Mouse (Mus musculus): ENCODE data around the gene Rassf8. TPM values are rescaled to one million over a fixed set of nuclear protein-coding genes. Genes with fewer than 3 reads are reported as not detected.
A peak's percentile ranks its signal among the peaks of the same experiment; 100 is the strongest.

Gene Rassf8
- polyA plus RNA-seq, 1 experiment from 2014 or later, result 0.91 TPM

GRCm38 (mm10) chr6:145829062-145829835 is 82.7 kb downstream of the Rassf8 start:
- H3K4me3 ChIP-seq (replicated peaks), result no peak overlapping the region
- H3K36me3 ChIP-seq, result no peaks in the 10 kb centered on the region
- ATAC-seq (ENCODE audit: low read depth) (peak; percentile 64), DNase-seq (no peak)
- no peaks in the 10 kb centered on the region for H3K9me3 ChIP-seq (replicated peaks)
- 0 out of 2 replicates have a peak, but pooled peaks cover 3% of the 10 kb centered on the region for H3K27me3 ChIP-seq
- H3K27ac ChIP-seq, result no peak overlapping the region
- no peak overlapping the region for H3K9ac ChIP-seq
- 61% methylated on average over 16 of the region's 16 CpGs for WGBS (ENCODE audit: insufficient replicate concordance)
- no peaks in the 10 kb centered on the region for H3K4me1 ChIP-seq (replicated peaks)
- H3K4me2 ChIP-seq, result no peak overlapping the region

- no peaks in the 10 kb centered on the region for H3K4me1 ChIP-seq (replicated peaks)
- H3K9me3 ChIP-seq (replicated peaks), result no peaks in the 10 kb centered on the region
- no peak overlapping the region for H3K9ac ChIP-seq
- H3K36me3 ChIP-seq, result no peaks in the 10 kb centered on the region
- DNase-seq, result peak; percentile 8
- H3K27me3 ChIP-seq, result 0 out of 2 replicates have a peak, but pooled peaks cover 3% of the 10 kb centered on the region
- H3K27ac ChIP-seq, result no peak overlapping the region
- no peak for ATAC-seq (ENCODE audit: low read depth)
- WGBS (ENCODE audit: insufficient replicate concordance), result 17% methylated on average over 8 of the region's 8 CpGs
- H3K4me2 ChIP-seq, result no peak overlapping the region
- H3K4me3 ChIP-seq (replicated peaks), result no peak overlapping the region
These were observed 83.6 kb downstream of the Rassf8 start for GRCm38 (mm10) chr6:145830117-145830516.

- no peaks in the 10 kb centered on the region for H3K4me1 ChIP-seq (replicated peaks)
- H3K4me2 ChIP-seq, result no peak overlapping the region
- DNase-seq (no peak), ATAC-seq (ENCODE audit: low read depth) (0 out of 2 replicates have a peak, but pooled peaks have one; percentile 24)
- H3K9me3 ChIP-seq (replicated peaks), result no peaks in the 10 kb centered on the region
- 0 out of 2 replicates have a peak, but pooled peaks cover 3% of the 10 kb centered on the region for H3K27me3 ChIP-seq
- 55% methylated on average over 9 of the region's 9 CpGs for WGBS (ENCODE audit: insufficient replicate concordance)
- no peak overlapping the region for H3K9ac ChIP-seq
- no peak overlapping the region for H3K27ac ChIP-seq
- no peaks in the 10 kb centered on the region for H3K36me3 ChIP-seq
- H3K4me3 ChIP-seq (replicated peaks), result no peak overlapping the region
These were observed 84.1 kb downstream of the Rassf8 start for GRCm38 (mm10) chr6:145830617-145831016.

GRCm38 (mm10) chr6:145832927-145833326 is 86.4 kb downstream of the Rassf8 start:
- WGBS (ENCODE audit: insufficient replicate concordance), result 55% methylated on average over 8 of the region's 8 CpGs
- H3K4me1 ChIP-seq (replicated peaks), result no peaks in the 10 kb centered on the region
- H3K9me3 ChIP-seq (replicated peaks), result no peaks in the 10 kb centered on the region
- no peak for DNase-seq
- H3K4me2 ChIP-seq, result no peak overlapping the region
- H3K27ac ChIP-seq, result no peak overlapping the region
- 0 out of 2 replicates have a peak, but pooled peaks cover 3% of the 10 kb centered on the region for H3K27me3 ChIP-seq
- no peaks in the 10 kb centered on the region for H3K36me3 ChIP-seq
- H3K9ac ChIP-seq, result no peak overlapping the region
- H3K4me3 ChIP-seq (replicated peaks), result no peak overlapping the region
- ATAC-seq (ENCODE audit: low read depth), result no peak

GRCm38 (mm10) chr6:145835359-145835758 is 88.8 kb downstream of the Rassf8 start:
- Histone ChIP-seq H3K27me3 (0 out of 2 replicates have a peak, but pooled peaks cover 3% of the 10 kb centered on the region), H3K36me3 (no peaks in the 10 kb centered on the region), H3K4me3 (replicated peaks) (no peak overlapping the region), H3K9ac (no peak overlapping the region), H3K27ac (no peak overlapping the region), H3K4me2 (no peak overlapping the region), H3K9me3 (replicated peaks) (no peaks in the 10 kb centered on the region), H3K4me1 (replicated peaks) (no peaks in the 10 kb centered on the region)
- WGBS (ENCODE audit: insufficient replicate concordance), result 16% methylated on average over 6 of the region's 6 CpGs
- DNase-seq, result no peak
- no peak for ATAC-seq (ENCODE audit: low read depth)

GRCm38 (mm10) chr6:145845611-145846010 is 99.1 kb downstream of the Rassf8 start:
- DNase-seq (no peak), ATAC-seq (ENCODE audit: low read depth) (no peak)
- H3K4me2 ChIP-seq, result no peak overlapping the region
- no peak overlapping the region for H3K4me3 ChIP-seq (replicated peaks)
- no peak overlapping the region for H3K27ac ChIP-seq
- no peaks in the 10 kb centered on the region for H3K9me3 ChIP-seq (replicated peaks)
- H3K9ac ChIP-seq, result no peak overlapping the region
- H3K27me3 ChIP-seq, result no peaks in the 10 kb centered on the region
- H3K4me1 ChIP-seq (replicated peaks), result no peaks in the 10 kb centered on the region
- H3K36me3 ChIP-seq, result no peaks in the 10 kb centered on the region
- WGBS (ENCODE audit: insufficient replicate concordance), result 57% methylated on average over 5 of the region's 5 CpGs

GRCm38 (mm10) chr6:145846076-145846475 is 99.5 kb downstream of the Rassf8 start:
- no peak for ATAC-seq (ENCODE audit: low read depth)
- H3K9me3 ChIP-seq (replicated peaks), result no peaks in the 10 kb centered on the region
- no peak overlapping the region for H3K4me3 ChIP-seq (replicated peaks)
- DNase-seq, result no peak
- no peaks in the 10 kb centered on the region for H3K36me3 ChIP-seq
- H3K4me2 ChIP-seq, result no peak overlapping the region
- H3K27me3 ChIP-seq, result no peaks in the 10 kb centered on the region
- H3K9ac ChIP-seq, result no peak overlapping the region
- H3K27ac ChIP-seq, result no peak overlapping the region
- H3K4me1 ChIP-seq (replicated peaks), result no peaks in the 10 kb centered on the region
- 44% methylated on average over 1 of the region's 1 CpGs for WGBS (ENCODE audit: insufficient replicate concordance)

GRCm38 (mm10) chr6:145846948-145847347 is 100.4 kb downstream of the Rassf8 start:
- no peak overlapping the region for H3K9ac ChIP-seq
- no peak overlapping the region for H3K4me3 ChIP-seq (replicated peaks)
- WGBS (ENCODE audit: insufficient replicate concordance), result 65% methylated on average over 6 of the region's 6 CpGs
- H3K4me1 ChIP-seq (replicated peaks), result no peaks in the 10 kb centered on the region
- no peaks in the 10 kb centered on the region for H3K9me3 ChIP-seq (replicated peaks)
- no peaks in the 10 kb centered on the region for H3K36me3 ChIP-seq
- no peaks in the 10 kb centered on the region for H3K27me3 ChIP-seq
- ATAC-seq (ENCODE audit: low read depth), result no peak
- H3K27ac ChIP-seq, result no peak overlapping the region
- H3K4me2 ChIP-seq, result no peak overlapping the region
- no peak for DNase-seq

- H3K27me3 ChIP-seq, result no peaks in the 10 kb centered on the region
- no peak overlapping the region for H3K27ac ChIP-seq
- no peak overlapping the region for H3K9ac ChIP-seq
- WGBS (ENCODE audit: insufficient replicate concordance), result 77% methylated on average over 8 of the region's 8 CpGs
- no peak overlapping the region for H3K4me2 ChIP-seq
- ATAC-seq (ENCODE audit: low read depth) (no peak), DNase-seq (no peak)
- H3K9me3 ChIP-seq (replicated peaks), result no peaks in the 10 kb centered on the region
- no peak overlapping the region for H3K4me3 ChIP-seq (replicated peaks)
- H3K4me1 ChIP-seq (replicated peaks), result no peaks in the 10 kb centered on the region
- no peaks in the 10 kb centered on the region for H3K36me3 ChIP-seq
These were observed 101.1 kb downstream of the Rassf8 start for GRCm38 (mm10) chr6:145847661-145848060.

- 19% methylated on average over 2 of the region's 2 CpGs for WGBS (ENCODE audit: insufficient replicate concordance)
- Histone ChIP-seq H3K9me3 (replicated peaks) (no peaks in the 10 kb centered on the region), H3K27ac (no peak overlapping the region), H3K4me1 (replicated peaks) (peaks cover 8% of the 10 kb centered on the region), H3K27me3 (no peaks in the 10 kb centered on the region), H3K36me3 (no peaks in the 10 kb centered on the region), H3K4me3 (replicated peaks) (no peak overlapping the region), H3K9ac (no peak overlapping the region), H3K4me2 (no peak overlapping the region)
- ATAC-seq (ENCODE audit: low read depth) (no peak), DNase-seq (no peak)
These were observed 104.2 kb downstream of the Rassf8 start for GRCm38 (mm10) chr6:145850789-145851188.

GRCm38 (mm10) chr6:145851956-145852355 is 105.4 kb downstream of the Rassf8 start:
- DNase-seq (no peak), ATAC-seq (ENCODE audit: low read depth) (no peak)
- Histone ChIP-seq H3K4me2 (no peak overlapping the region), H3K9me3 (replicated peaks) (no peaks in the 10 kb centered on the region), H3K9ac (no peak overlapping the region), H3K27me3 (no peaks in the 10 kb centered on the region), H3K27ac (no peak overlapping the region), H3K36me3 (no peaks in the 10 kb centered on the region), H3K4me3 (replicated peaks) (no peak overlapping the region), H3K4me1 (replicated peaks) (peaks cover 12% of the 10 kb centered on the region)
- 65% methylated on average over 11 of the region's 11 CpGs for WGBS (ENCODE audit: insufficient replicate concordance)

- 80% methylated on average over 7 of the region's 7 CpGs for WGBS (ENCODE audit: insufficient replicate concordance)
- H3K4me1 ChIP-seq (replicated peaks), result peaks cover 12% of the 10 kb centered on the region
- no peaks in the 10 kb centered on the region for H3K36me3 ChIP-seq
- no peak overlapping the region for H3K27ac ChIP-seq
- DNase-seq (no peak), ATAC-seq (ENCODE audit: low read depth) (no peak)
- 0 out of 2 replicates have a peak, but pooled peaks cover 4% of the 10 kb centered on the region for H3K27me3 ChIP-seq
- no peaks in the 10 kb centered on the region for H3K9me3 ChIP-seq (replicated peaks)
- no peak overlapping the region for H3K4me3 ChIP-seq (replicated peaks)
- no peak overlapping the region for H3K4me2 ChIP-seq
- no peak overlapping the region for H3K9ac ChIP-seq
These were observed 106.2 kb downstream of the Rassf8 start for GRCm38 (mm10) chr6:145852708-145853107.

All from liver, embryonic 13.5 days (tissue).